Mouse (Mus musculus) C2C12 (cell line): ENCODE results near the gene H2afy.

ENCODE experiments used
- CEBPB ChIP-seq: IDR thresholded peaks from one replicate; pipeline ENCODE4 v1.6.1; 2011; ENCODE audit warnings: low read depth, mild to moderate bottlenecking, control low read depth, moderate library complexity
- CTCF ChIP-seq: IDR thresholded peaks from one replicate; pipeline ENCODE4 v1.5.1; 2011; ENCODE audit not compliant: control insufficient read depth, insufficient read depth, insufficient read length
- MAX ChIP-seq: IDR thresholded peaks from one replicate; pipeline ENCODE4 v1.6.1; 2011; ENCODE audit warnings: mild to moderate bottlenecking, control low read depth
- MYOG ChIP-seq: IDR thresholded peaks from one replicate; pipeline ENCODE4 v1.6.1; 2011; ENCODE audit not compliant: control insufficient read depth, insufficient read length; ENCODE audit errors: extremely low read depth
- USF1 ChIP-seq: IDR thresholded peaks from one replicate; pipeline ENCODE4 v1.6.1; 2011; ENCODE audit warnings: low read depth, mild to moderate bottlenecking, control low read depth, moderate library complexity

- TF ChIP-seq CTCF: no peak
- TF ChIP-seq MAX: no peak
- no peak for TF ChIP-seq MYOG
- no peak for TF ChIP-seq CEBPB
- no peak for TF ChIP-seq USF1
Observed at GRCm38 (mm10) chr13:56042221-56042620, 93.9 kb downstream of the H2afy start.
